Mouse (Mus musculus): ENCODE measurements at regions not wholly inside any gene's neighbourhood (a gene's known extent, or its start where the extent isn't known, plus 50 kb on each side); places are given as distances from the start of the nearest gene placed in this dataset.

DNA sequence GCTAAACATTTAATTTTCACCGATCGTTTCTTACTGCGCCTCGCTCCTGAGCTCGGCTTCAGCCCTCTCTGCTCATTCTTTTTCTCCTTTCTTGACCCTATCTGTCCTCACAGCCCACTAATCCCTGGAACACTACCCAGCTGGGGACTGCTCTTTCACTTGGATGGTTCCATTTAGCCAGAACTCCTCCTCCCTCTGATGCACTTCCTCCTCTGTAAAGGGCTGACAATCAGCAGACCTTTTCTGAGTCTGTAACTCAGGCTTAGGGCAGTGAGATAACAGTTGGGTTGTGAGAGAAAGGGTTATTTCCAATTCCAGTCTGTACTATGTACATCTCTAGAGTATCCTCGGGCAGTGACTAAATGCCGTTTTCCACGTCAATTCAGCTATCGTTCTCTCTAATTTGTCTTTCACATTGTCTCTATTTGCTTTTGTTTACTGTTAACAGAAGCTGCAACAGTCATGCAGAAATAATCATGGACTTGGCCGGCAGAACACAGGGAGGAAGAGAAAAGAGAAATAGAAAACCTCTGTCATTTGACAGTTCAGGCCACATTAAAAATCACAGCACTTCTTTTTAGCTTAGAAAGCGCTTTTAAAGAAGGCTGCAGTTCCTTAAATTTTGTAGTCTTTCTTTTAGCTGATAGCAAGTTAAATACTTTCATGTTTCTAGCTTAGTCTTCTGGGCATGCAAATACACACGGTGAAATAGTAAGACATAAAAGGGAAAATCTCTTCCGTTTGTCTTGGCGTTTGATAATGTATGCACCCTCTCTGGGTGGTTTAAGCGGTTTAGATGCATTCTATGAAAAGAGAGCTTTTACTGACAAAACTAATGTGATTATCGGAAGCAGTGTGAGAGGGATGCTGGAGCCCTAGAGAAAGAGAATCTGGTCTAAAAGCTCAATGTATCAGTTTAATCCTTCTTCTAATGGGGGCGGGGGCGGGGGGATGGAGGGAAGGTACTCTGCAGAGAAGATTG is 94.7 kb upstream of the Fam181b start:
- peak; percentile 48 for DNase-seq

DNA sequence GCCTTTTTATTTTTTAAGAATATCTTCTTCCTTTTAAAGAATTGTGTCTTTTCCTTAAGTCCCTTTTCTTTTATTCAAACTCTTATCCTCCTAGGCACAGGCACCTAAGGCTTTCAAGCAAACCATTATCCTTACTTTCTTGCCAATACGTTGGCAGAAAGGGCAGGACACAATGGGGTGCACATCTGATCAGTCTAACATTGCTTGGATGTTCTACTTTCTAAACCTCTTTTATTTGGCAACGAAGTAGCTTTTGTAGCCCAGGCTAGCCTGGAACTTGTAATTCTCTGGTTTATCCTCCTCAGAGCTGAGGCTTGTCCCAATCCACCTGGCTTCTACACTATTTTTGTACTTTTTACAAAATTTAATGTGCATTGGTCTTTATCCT is 94.0 kb upstream of the Fam181b start:
- no peak for DNase-seq

DNA sequence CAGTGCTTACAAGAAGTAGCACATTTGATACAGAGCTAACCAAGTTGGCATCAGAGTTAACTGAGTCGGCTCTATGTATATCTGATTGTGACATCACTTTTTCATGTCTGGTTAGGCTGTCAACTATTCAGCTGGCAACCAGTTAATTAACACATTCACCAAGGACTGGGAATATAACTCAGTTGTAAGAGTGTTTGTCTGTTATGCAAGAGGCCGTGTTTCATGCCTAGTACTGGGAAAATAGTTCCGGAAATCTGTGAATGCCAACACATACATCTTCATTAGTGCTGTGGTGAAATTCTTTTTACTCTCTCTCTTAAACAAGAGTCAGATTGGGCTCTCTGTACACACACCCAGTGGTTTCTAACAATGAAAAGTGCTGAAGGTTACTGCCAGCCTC is 80.8 kb upstream of the Fam181b start:
- no peak for DNase-seq

DNA sequence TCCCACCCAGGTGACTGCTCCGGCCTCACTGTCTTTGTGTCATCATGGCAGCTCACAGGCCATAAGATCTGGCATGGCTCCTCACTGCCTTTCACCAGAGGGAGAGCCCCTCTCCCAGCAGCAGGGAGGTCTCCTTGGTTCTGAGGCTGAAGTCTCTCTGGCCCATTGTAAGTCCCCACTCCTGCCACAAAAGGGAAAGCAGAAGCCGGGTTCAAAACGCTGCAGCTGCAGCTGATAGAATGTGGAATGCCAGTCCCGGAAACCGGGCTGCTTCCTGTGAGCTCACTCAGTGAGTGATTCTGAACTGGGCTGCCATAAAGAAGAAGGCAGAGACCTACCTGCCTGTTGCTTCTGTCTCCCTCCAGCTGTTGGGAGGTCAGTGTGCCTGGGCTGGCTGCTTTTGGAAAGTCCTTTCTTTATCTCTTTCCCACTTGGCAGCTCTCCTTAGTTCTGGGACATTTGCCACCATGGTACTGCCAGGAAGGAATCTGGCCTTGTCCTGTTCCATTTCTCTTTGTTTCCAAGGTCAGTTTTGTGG is 72.9 kb upstream of the Fam181b start:
- peak; percentile 17 for DNase-seq

DNA sequence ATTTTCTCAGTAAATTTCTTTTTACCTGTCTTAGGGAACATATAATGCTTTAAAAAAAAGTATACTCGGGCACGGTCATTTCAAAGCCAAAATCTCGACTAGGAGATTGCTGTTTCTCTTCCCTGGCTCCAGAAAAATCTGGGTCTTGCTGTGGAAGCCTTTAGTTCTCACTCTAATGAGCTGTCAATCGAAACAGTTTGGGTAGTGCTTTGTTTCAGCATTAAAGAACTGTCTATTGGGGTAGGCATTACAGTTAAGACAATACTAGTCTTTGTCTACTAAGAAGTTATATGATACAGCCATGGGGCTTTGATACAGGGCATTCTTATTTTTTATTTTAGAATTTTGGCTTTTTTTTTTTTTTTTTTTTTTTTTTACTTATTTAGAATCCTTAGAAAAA is 71.9 kb upstream of the Fam181b start:
- no peak for DNase-seq

DNA sequence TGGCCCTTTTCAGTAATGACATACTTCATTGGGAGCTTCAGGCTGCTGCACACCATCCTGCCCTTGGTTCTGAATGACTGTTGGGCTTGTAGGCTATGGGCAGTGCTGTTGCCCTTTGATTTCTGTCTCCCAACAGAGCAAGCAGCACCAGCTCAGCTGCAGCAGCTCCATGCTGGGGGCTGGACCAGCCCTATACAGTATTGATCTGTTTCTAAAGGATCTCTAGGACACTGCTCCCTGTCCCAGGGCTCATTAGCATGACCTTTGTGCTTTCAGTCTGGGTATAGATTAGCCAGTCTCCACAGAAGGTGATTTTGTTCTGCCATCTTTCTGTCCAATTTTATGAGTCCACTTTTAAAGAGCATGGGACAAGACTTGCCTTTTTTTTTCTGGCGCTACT is 60.3 kb upstream of the Fam181b start:
- no peak for DNase-seq

DNA sequence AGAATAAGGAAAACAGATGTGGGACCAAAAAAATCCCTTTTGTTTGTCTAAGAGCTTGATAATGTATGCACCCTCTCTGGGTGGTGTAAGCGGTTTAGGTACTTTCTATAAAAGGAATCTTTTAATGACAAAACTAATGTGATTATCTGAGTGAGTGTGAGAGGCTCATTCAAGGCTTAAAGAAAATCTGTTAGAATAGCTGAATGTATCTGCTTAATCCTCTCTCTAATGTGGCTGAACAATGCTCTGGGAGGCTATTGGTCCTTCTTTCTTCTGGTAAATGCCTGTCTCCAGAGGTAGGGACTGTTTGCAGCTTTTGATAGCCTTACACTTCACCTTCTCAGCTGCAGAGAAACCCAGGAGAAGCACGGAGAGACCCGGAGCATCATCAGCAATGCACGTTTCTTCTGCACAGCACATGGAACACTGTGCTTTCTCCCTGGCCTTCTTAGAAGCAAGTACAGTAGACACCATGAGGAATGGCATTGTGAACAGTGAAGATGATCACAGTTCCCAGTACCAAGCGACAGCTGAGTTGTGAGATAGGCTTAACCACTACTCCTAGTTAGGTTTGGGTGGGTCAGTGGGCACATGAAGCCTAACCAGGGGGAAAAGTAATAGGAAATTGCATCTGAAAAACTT is 56.1 kb upstream of the Fam181b start:
- DNase-seq: no peak

DNA sequence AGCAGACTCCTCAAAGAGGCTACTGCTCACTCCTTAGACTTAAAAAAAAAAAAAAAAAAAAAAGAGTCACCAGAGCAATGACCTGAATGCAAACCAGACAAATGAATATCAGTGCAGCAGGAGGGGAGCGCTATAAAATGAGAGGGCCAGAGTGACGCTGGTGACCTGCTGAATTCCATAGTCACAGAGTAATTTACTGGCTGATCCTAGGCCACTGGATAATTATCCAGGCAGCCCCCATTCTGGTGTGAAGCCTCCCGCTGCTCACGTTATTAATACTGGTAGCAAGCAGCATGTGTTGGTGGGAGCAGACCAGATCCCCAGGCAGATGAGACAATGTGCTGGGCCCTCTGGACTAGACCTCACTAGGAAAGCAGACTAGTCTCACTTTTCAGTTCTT is 53.4 kb upstream of the Fam181b start:
- no peak for DNase-seq

All from cerebellum, adult 8-10 months (tissue).